Mouse (Mus musculus) adrenal gland, adult 8-10 months (tissue): ENCODE results near the gene Olfr644. TPM values are rescaled to one million over a fixed set of nuclear protein-coding genes. Genes with fewer than 3 reads are reported as not detected.

ENCODE experiments used
- DNase-seq: peaks from one replicate; pipeline ENCODE4 v3.0.0; 2022
- total RNA-seq, 4 experiments: library from RNA; stranded (reverse); gene quantifications; 2 replicates each; pipeline ENCODE4 v1.2.4; 2022

Gene Olfr644
- total RNA-seq = not detected

- DNase-seq = no peak
These were observed at the start of gene Olfr644 for GRCm38 (mm10) chr7:104071769-104072168. TSS of gene Olfr644 (minus strand) at chr7:104071869.

DNA sequence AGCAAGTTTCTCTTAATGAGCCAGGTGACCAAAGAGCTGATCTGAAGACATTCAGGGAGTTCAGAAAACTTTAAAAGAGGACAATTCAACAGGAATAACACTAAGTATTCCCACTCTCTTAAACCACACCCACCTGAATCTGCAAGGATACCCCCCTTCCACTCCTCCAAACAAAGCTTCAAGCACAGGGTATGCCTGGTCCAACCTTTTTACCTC is 33.0 kb upstream of the Olfr644 start, which contains the start of gene Olfr646:
TSS of gene Olfr646 (plus strand) at position 117 of the 216 bp plus-strand sequence.
- DNase-seq = no peak

GRCm38 (mm10) chr7:104103913-104104756 is 32.5 kb upstream of the Olfr644 start:
- DNase-seq = no peak

DNA sequence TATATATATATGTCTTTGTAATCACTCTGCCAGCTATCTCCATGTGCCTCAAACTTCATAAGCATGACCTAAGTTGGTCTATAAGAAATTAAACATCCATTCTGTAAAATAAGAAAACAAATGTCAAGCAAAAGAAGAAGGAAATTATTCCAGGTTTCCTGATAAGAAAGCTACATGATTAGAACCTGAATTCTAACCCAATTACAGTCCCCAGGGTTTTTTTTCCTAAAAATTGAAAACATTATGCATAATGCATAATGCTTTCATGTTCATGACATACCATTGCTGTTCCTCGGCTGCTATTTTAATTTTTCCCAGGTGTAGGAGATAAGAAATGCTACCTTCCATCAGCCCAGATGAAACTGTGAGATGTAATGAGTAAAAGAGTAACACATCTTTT is 13.7 kb upstream of the Olfr644 start, which contains the start of gene Olfr645:
TSS of gene Olfr645 (minus strand) at position 101 of the 400 bp plus-strand sequence.
- no peak for DNase-seq

DNA sequence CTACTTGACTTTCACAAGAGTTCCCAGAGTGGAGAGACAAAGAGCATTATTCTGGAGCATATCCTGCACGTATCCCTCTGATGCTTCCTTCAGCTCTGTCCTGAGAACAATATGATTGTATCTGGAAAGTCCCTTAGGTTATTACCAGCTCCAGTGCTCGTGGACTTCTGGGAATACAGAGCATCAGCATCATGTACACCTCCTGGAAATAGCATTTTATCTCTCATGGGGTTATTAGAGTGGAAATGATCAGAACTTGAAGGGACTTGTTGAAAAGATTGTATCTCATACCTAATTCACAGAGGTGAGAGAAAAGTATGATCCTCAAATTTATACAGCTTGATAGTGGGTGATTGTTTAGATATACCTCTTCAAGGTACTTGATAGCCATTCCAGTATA is 10.3 kb downstream of the Olfr644 start, which contains the start of gene 4930516K23Rik:
TSS of gene 4930516K23Rik (minus strand) at position 101 of the 400 bp plus-strand sequence.
- DNase-seq = no peak

DNA sequence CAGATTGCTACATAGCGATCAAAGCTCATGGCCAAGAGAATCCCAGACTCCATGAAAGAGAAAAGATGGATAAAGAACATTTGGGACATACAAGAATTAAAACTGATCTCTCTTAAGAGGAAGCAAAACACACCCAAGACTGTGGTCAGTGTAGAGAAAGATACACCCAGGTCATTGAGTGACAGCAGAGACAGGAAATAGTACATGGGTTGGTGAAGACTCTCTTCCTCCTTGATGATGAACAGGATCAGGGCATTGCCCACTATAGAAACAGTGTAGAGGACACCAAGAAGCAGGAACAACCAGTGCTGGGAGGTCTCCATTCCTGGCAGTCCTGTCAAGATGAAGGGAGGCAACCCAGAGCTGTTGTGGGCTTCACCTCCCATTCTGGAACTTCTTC is 12.5 kb downstream of the Olfr644 start:
- no peak for DNase-seq

DNA sequence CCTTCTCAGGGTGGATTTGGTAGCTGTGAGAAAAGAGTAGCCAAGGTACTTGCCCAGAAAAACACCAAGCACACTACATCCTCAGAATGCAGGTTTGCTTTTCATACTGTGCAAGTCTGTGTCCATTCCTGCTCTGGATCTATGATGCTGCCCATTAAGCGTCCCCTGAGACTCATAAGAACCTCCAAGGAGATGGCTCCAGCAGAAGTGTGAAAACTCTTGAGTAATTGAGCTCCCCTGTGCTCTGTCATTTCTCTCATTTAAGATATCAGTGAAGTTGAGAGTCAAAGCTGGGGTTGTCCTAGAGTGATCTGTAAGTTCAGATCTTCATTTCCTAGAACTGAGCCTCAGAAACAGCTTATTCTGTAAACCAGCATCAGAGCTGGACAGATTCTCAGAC is 19.1 kb downstream of the Olfr644 start, which contains the start of gene Olfr642:
TSS of gene Olfr642 (minus strand) at position 101 of the 400 bp plus-strand sequence.
- DNase-seq = no peak

- no peak for DNase-seq
These were observed 20.9 kb downstream of the Olfr644 start for GRCm38 (mm10) chr7:104050745-104051144.

DNA sequence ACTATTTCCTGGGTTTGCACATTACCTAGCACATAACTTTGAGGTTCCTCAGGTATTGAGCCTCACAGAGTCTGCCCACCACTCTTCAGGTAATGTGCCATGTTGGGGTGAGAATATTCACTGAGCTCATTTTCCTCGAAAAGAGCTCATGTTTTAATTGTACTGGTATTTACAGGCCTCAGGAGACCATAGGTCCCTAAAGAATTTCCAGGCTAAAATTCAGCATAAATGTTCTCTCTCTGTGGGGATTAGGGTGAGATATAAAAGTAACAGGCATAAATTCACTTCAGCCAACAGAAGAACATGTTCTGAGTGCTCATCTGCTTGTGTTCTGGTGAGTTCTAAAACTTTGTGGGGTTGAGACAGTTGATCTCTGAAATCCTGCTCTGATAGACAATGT is 36.5 kb downstream of the Olfr644 start, which contains the start of gene Olfr641:
TSS of gene Olfr641 (plus strand) at position 301 of the 400 bp plus-strand sequence.
- DNase-seq = no peak

DNA sequence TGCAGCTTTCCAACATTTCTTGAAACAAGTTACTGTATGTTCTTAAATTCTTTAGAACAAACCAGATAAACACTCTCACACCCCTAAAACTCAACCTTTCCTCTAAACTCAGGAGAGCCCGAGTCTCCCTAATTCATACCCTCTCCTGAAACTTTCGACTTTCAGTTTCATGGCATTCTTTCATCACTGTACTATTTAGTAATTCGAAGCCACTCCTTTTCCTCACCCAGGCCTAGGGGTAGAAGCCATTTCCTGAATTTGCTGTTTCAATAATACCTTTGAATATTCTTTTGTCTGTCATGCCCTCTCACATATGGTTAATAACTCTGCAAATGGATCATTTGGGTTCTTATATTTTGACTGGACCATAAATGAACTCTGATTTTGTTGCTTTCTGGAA is 44.7 kb downstream of the Olfr644 start:
- no peak for DNase-seq

DNA sequence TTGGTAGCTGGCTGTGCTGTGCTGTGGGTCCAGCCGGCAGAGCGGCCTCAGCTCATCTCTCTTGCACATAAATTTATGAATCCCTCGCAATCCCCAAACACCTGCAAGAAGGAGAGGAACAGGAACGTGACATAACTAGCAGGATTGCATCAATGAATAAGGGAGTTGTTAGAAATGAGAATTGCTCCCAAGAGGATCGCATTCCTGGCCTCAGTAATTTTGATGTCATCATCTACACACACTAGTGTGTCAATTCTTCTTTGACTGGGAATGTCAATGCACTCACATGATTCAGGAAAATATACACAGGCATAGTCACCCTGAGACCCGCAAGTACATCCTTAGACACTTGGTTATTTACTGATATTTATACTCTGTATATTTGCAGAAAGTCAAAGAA is 46.2 kb downstream of the Olfr644 start, which contains the start of gene Olfr640:
TSS of gene Olfr640 (minus strand) at position 101 of the 400 bp plus-strand sequence.
- DNase-seq = no peak

DNA sequence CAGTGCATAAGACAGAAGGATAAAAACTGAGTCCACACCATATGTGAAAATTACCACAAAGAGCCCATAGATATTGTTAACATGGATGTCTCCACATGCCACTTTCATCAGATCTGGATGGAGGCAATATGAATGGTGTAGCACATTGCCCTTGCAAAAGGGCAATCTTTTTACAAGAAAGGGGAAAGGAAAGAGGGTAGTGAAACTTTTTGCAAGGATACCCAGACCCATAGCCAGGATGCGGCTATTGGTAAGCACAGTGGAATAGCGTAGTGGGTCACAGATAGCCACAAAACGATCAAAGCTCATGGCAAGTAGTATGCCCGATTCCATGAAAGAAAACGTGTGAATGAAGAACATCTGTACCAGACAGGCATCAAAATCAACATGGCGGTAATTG is 50.0 kb downstream of the Olfr644 start:
- DNase-seq = no peak

GRCm38 (mm10) chr7:104018953-104019352 is 52.7 kb downstream of the Olfr644 start:
- no peak for DNase-seq

- DNase-seq = no peak
These were observed 54.5 kb downstream of the Olfr644 start, which contains the start of gene Olfr639 for GRCm38 (mm10) chr7:104017203-104017602. TSS of gene Olfr639 (minus strand) at chr7:104017303.

Other genes with a start within 250 kb of the Olfr644 start
- 1,000 to 10,000 TPM in 1 of 4 experiments, 100 to 1,000 TPM in 3; 738 to 2,114 (median 834) TPM for gene Hbb-bs, start 243.8 kb downstream of the Olfr644 start, total RNA-seq
- not detected for gene Hbb-bh2, start 231.3 kb downstream of the Olfr644 start, total RNA-seq
- gene Hbb-bh1, start 228.7 kb downstream of the Olfr644 start, total RNA-seq = not detected
- gene Hbb-y, start 218.7 kb downstream of the Olfr644 start, total RNA-seq = not detected
- not detected for gene Olfr66, start 185.6 kb downstream of the Olfr644 start, total RNA-seq
- gene Olfr64, start 177.4 kb downstream of the Olfr644 start, total RNA-seq = not detected
- not detected for gene Olfr65, start 168.4 kb downstream of the Olfr644 start, total RNA-seq
- gene Olfr631, start 143.0 kb downstream of the Olfr644 start, total RNA-seq = not detected
- not detected for gene Olfr632, start 137.5 kb downstream of the Olfr644 start, total RNA-seq
- gene Olfr633, start 127.4 kb downstream of the Olfr644 start, total RNA-seq = not detected
- under 1 TPM in 3 of 4 experiments, not detected in 1; 0.03 to 0.06 (median 0.06) TPM for gene Olfr635, start 100.7 kb downstream of the Olfr644 start, total RNA-seq
- not detected for gene Olfr638, start 73.1 kb downstream of the Olfr644 start, total RNA-seq
- under 1 TPM in 2 of 4 experiments, not detected in 2; 0.05 to 0.09 TPM for gene Olfr639, start 54.6 kb downstream of the Olfr644 start, total RNA-seq
- gene Olfr640, start 46.3 kb downstream of the Olfr644 start, total RNA-seq = not detected
- not detected for gene Olfr641, start 36.4 kb downstream of the Olfr644 start, total RNA-seq
- not detected for gene Olfr642, start 19.2 kb downstream of the Olfr644 start, total RNA-seq
- not detected for gene 4930516K23Rik, start 10.4 kb downstream of the Olfr644 start, total RNA-seq
- not detected for gene Olfr645, start 13.6 kb upstream of the Olfr644 start, total RNA-seq
- gene Olfr646, start 33.0 kb upstream of the Olfr644 start, total RNA-seq = not detected
- gene Ubqln5, start 58.0 kb upstream of the Olfr644 start, total RNA-seq = not detected
- not detected for gene Olfr643, start 65.5 kb upstream of the Olfr644 start, total RNA-seq
- not detected for gene Ubqln3, start 71.4 kb upstream of the Olfr644 start, total RNA-seq
- gene Ubqlnl, start 78.7 kb upstream of the Olfr644 start, total RNA-seq = not detected
- not detected for gene Olfm5, start 93.0 kb upstream of the Olfr644 start, total RNA-seq
- gene Olfr648, start 111.5 kb upstream of the Olfr644 start, total RNA-seq = under 1 TPM in 1 of 4 experiments, not detected in 3; 0.15 TPM
- gene Olfr649, start 124.1 kb upstream of the Olfr644 start, total RNA-seq = not detected
- 1 to 10 TPM in 2 of 4 experiments, under 1 TPM in 2; 0.41 to 1.8 (median 1.0) TPM for gene Trim6, start 146.9 kb upstream of the Olfr644 start, total RNA-seq
- gene Trim34a, start 172.6 kb upstream of the Olfr644 start, total RNA-seq = 10 to 100 TPM in 3 of 4 experiments, 1 to 10 TPM in 1; 8.2 to 11.6 (median 11.0) TPM
- gene Trim5, start 216.2 kb upstream of the Olfr644 start, total RNA-seq = 1 to 10 TPM; 4.7 to 6.5 (median 6.1) TPM
- 10 to 100 TPM; 17.0 to 20.9 (median 19.4) TPM for gene Trim12a, start 243.6 kb upstream of the Olfr644 start, total RNA-seq